Mouse (Mus musculus) heart, postnatal 14 days (tissue): ENCODE data around the gene Cnbd2. TPM values are rescaled to one million over a fixed set of nuclear protein-coding genes. Genes with fewer than 3 reads are reported as not detected.

Experiments used
- DNase-seq, 2 experiments: peaks; one replicate each; pipeline ENCODE4 v3.0.0; 2021 to 2022
- intact Hi-C: fragments of 180-260 bp; cut with DNase I; formaldehyde crosslinking; loops from one replicate; pipeline ENCODE4 v1.15.1; 2025
- long read RNA-seq, 2 experiments: library from polyadenylated mRNA; stranded (forward); transcript quantifications; one replicate each; pipeline ENCODE4 v2.0.0; 2021
- total RNA-seq, 2 experiments: library from RNA; stranded (reverse); gene quantifications; 2 replicates each; pipeline ENCODE4 v1.2.3; 2021

Gene Cnbd2
- total RNA-seq, result 1 to 10 TPM in 1 of 2 experiments, under 1 TPM in 1; 0.91 to 1.5 TPM
- long read RNA-seq, experiment 1, partial matches to known transcripts, result 0 of 2 reads
- long read RNA-seq, experiment 1, other reads (novel, unspliced or antisense), result 2 of 2 reads
- long read RNA-seq, experiment 2, partial matches to known transcripts, result 0 of 4 reads
- long read RNA-seq, experiment 2, other reads (novel, unspliced or antisense), result 4 of 4 reads

GRCm38 (mm10) chr2:156312297-156312897, at the start of gene Cnbd2, which contains the start of gene Scand1:
Gene Cnbd2 (plus strand): TSS chr2:156312299.
Gene Scand1 (minus strand): TSS chr2:156312704.
- peak; percentile 82 to 83 for DNase-seq
- intact Hi-C loops, result no loop called here

GRCm38 (mm10) chr2:156263204-156263893, 48.8 kb upstream of the Cnbd2 start:
- no peak for DNase-seq
- intact Hi-C loops, result no loop called here

- intact Hi-C loops, result no loop called here
- no peak for DNase-seq
These were observed 44.5 kb upstream of the Cnbd2 start for GRCm38 (mm10) chr2:156267636-156268035.

GRCm38 (mm10) chr2:156272553-156272952, 39.5 kb upstream of the Cnbd2 start:
- intact Hi-C loops, result no loop called here
- no peak for DNase-seq

GRCm38 (mm10) chr2:156278226-156279017, 33.7 kb upstream of the Cnbd2 start:
- peak; percentile 81 to 85 for DNase-seq
- intact Hi-C loops, result loop anchor here (5.0 kb wide), 3 partner anchors 96 to 316 kb away; partner anchors contain the start of gene Rbm39

GRCm38 (mm10) chr2:156281227-156281626, 30.9 kb upstream of the Cnbd2 start:
- intact Hi-C loops, result loop anchor here (5.0 kb wide), 1 partner anchor 149 kb away; no protein-coding TSS in a partner anchor
- no peak for DNase-seq

- intact Hi-C loops, result no loop called here
- no peak for DNase-seq
These were observed 26.9 kb upstream of the Cnbd2 start for GRCm38 (mm10) chr2:156285161-156285560.

GRCm38 (mm10) chr2:156286733-156287132, 25.4 kb upstream of the Cnbd2 start:
- no peak for DNase-seq

GRCm38 (mm10) chr2:156288222-156288621, 23.9 kb upstream of the Cnbd2 start:
- intact Hi-C loops, result no loop called here
- no peak for DNase-seq

More at GRCm38 (mm10) chr2:156286733-156287132, 25.4 kb upstream of the Cnbd2 start:
- intact Hi-C loops, result no loop called here

- DNase-seq, result no peak
- intact Hi-C loops, result no loop called here
These were observed 22.4 kb upstream of the Cnbd2 start for GRCm38 (mm10) chr2:156289552-156290160.

GRCm38 (mm10) chr2:156291998-156292397, 20.1 kb upstream of the Cnbd2 start:
- no peak for DNase-seq
- intact Hi-C loops, result no loop called here

- DNase-seq, result no peak
- intact Hi-C loops, result no loop called here
These were observed 16.5 kb upstream of the Cnbd2 start for GRCm38 (mm10) chr2:156295601-156296063.

GRCm38 (mm10) chr2:156296190-156296589, 15.9 kb upstream of the Cnbd2 start:
- no peak for DNase-seq
- intact Hi-C loops, result no loop called here

GRCm38 (mm10) chr2:156297653-156298052, 14.4 kb upstream of the Cnbd2 start:
- peak; percentile 59 to 68 for DNase-seq
- intact Hi-C loops, result no loop called here

- no peak for DNase-seq
- intact Hi-C loops, result no loop called here
These were observed 13.6 kb upstream of the Cnbd2 start for GRCm38 (mm10) chr2:156298458-156298857.

- no peak for DNase-seq
- intact Hi-C loops, result loop anchor here (10.0 kb wide), 1 partner anchor 403 kb away; no protein-coding TSS in a partner anchor
These were observed 10.0 kb upstream of the Cnbd2 start for GRCm38 (mm10) chr2:156302063-156302462.

- intact Hi-C loops, result loop anchor here (10.0 kb wide), 1 partner anchor 400 kb away; no protein-coding TSS in a partner anchor
- no peak for DNase-seq
These were observed 7.7 kb upstream of the Cnbd2 start for GRCm38 (mm10) chr2:156304351-156304750.

GRCm38 (mm10) chr2:156305818-156306217, 6.3 kb upstream of the Cnbd2 start:
- DNase-seq, result no peak
- intact Hi-C loops, result loop anchor here (10.0 kb wide), 1 partner anchor 399 kb away; no protein-coding TSS in a partner anchor

- intact Hi-C loops, result loop anchor here (10.0 kb wide), 1 partner anchor 398 kb away; no protein-coding TSS in a partner anchor
- DNase-seq, result peak; percentile 13 to 26
These were observed 4.8 kb upstream of the Cnbd2 start for GRCm38 (mm10) chr2:156307261-156307660.

- intact Hi-C loops, result loop anchor here (10.0 kb wide), 1 partner anchor 395 kb away; no protein-coding TSS in a partner anchor
- DNase-seq, result no peak
These were observed 2.2 kb upstream of the Cnbd2 start for GRCm38 (mm10) chr2:156309948-156310347.
